Mouse (Mus musculus) MEL (cell line): ENCODE results near the gene Ripor2.

Source experiments
- CHD2 ChIP-seq: IDR thresholded peaks from 2 replicates; pipeline ENCODE4 v1.6.1; 2011; ENCODE audit warnings: low read length, improper control_type of control experiment
- CTCF ChIP-seq, 3 experiments: IDR thresholded peaks in 2 of 3; conservative IDR thresholded peaks in 1 of 3; 2 replicates each; pipeline ENCODE4 v1.5.1; 2011 to 2012; ENCODE audit warnings: low read length in 3 of 3, low read depth in 2 of 3, mild to moderate bottlenecking in 2 of 3, improper control_type of control experiment in 1 of 3, inconsistent platforms in 1 of 3, mixed read lengths in 1 of 3, moderate library complexity in 1 of 3; ENCODE audit not compliant: control insufficient read depth in 1 of 3, insufficient read depth in 1 of 3, poor library complexity in 1 of 3, severe bottlenecking in 1 of 3
- EP300 ChIP-seq, 2 experiments: IDR thresholded peaks; 2 replicates each; pipeline ENCODE4 v1.6.1; 2011; ENCODE audit warnings: improper control_type of control experiment in 2 of 2, low read length in 2 of 2, low read depth in 1 of 2, mild to moderate bottlenecking in 1 of 2
- HCFC1 ChIP-seq: IDR thresholded peaks from 2 replicates; pipeline ENCODE4 v1.6.1; 2012; ENCODE audit warnings: low read depth, mild to moderate bottlenecking, inconsistent platforms, low read length, improper control_type of control experiment, moderate library complexity
- KAT2A ChIP-seq: conservative IDR thresholded peaks from 2 replicates; pipeline ENCODE4 v1.6.1; 2012; ENCODE audit warnings: low read depth, low read length, improper control_type of control experiment, inconsistent platforms
- NRF1 ChIP-seq: IDR thresholded peaks from 2 replicates; pipeline ENCODE4 v1.6.1; 2014; ENCODE audit warnings: low read depth, mild to moderate bottlenecking, inconsistent platforms, low read length, improper control_type of control experiment, moderate library complexity; ENCODE audit not compliant: poor library complexity, insufficient read depth, severe bottlenecking
- POLR2A ChIP-seq, 2 experiments: IDR thresholded peaks; 2 replicates each; pipeline ENCODE4 v1.6.1; 2011 to 2012; ENCODE audit warnings: low read length in 2 of 2, mild to moderate bottlenecking in 2 of 2, control low read depth in 1 of 2, improper control_type of control experiment in 1 of 2, low read depth in 1 of 2, moderate library complexity in 1 of 2; ENCODE audit not compliant: control insufficient read depth in 1 of 2, insufficient read depth in 1 of 2, poor library complexity in 1 of 2
- UBTF ChIP-seq: IDR thresholded peaks from 2 replicates; pipeline ENCODE4 v1.6.1; 2012; ENCODE audit warnings: low read depth, mild to moderate bottlenecking, inconsistent platforms, low read length, improper control_type of control experiment, moderate library complexity, borderline replicate concordance; ENCODE audit not compliant: insufficient read depth
- USF1 ChIP-seq: IDR thresholded peaks from 2 replicates; pipeline ENCODE4 v1.6.1; 2014; ENCODE audit warnings: low read depth, mild to moderate bottlenecking, inconsistent platforms, low read length, improper control_type of control experiment, moderate library complexity
- ZMIZ1 ChIP-seq: IDR thresholded peaks from 2 replicates; pipeline ENCODE4 v1.6.1; 2012; ENCODE audit warnings: low read depth, mild to moderate bottlenecking, inconsistent platforms, low read length, improper control_type of control experiment, moderate library complexity

DNA sequence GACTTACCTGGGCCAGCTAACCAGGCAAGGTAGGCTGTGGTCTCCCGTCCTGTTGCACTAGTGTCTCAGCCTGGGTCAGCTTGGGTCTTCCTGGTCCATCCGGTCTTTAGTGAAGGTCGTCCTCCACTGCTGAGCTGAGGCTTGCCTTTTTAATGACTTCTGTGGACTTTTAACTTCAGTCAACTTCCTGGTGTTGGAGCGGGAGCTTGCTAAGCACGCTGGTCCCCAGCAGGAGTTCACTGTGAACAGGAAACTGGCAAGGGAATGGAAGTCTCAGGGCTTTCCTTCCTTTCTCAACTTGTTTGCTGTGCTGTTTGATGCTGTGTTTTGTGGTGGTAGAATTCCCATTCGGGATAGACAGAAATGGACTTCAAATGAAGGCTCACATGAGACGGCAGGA is 135.7 kb downstream of the Ripor2 start:
- no peak for TF ChIP-seq USF1
- no peak for TF ChIP-seq UBTF
- TF ChIP-seq CHD2 = no peak
- TF ChIP-seq POLR2A (IDR thresholded peaks at IDR 0.05; ENCODE audit: control insufficient read depth in 1 of 2, insufficient read depth in 1 of 2, low read depth in 1 of 2, low read length in 2 of 2, poor library complexity in 1 of 2) = no peak
- no peak for TF ChIP-seq EP300 (IDR thresholded peaks at IDR 0.05; ENCODE audit: low read depth in 1 of 2, low read length in 2 of 2)
- no peak for TF ChIP-seq NRF1
- no peak for TF ChIP-seq CTCF (IDR thresholded peaks at IDR 0.05 in 2 of 3, conservative IDR thresholded peaks at IDR 0.05 in 1 of 3; ENCODE audit: control insufficient read depth in 1 of 3, insufficient read depth in 1 of 3, low read depth in 2 of 3, low read length in 3 of 3, poor library complexity in 1 of 3, severe bottlenecking in 1 of 3)
- no peak for TF ChIP-seq KAT2A
- TF ChIP-seq ZMIZ1 = no peak
- TF ChIP-seq HCFC1 = no peak
